Mouse (Mus musculus) hindbrain, embryonic 14.5 days (tissue): ENCODE measurements around the gene Rbp3. TPM values are rescaled to one million over a fixed set of nuclear protein-coding genes. Genes with fewer than 3 reads are reported as not detected.

Experiments
- ATAC-seq: fragments of 200-750 bp; cut with Nextera tagmentation; 2 replicates; pipeline ENCODE4 v1.8.0; 2017; ENCODE audit warnings: moderate number of reproducible peaks, mild to moderate bottlenecking, moderate TSS enrichment, moderate library complexity; ENCODE audit not compliant: low FRiP score
- DNase-seq: peaks from one replicate; pipeline ENCODE4 v3.0.0-alpha.2; 2015; ENCODE audit warnings: low spot score
- H3K27ac ChIP-seq: fragments of 300-500 bp; sonication (generic); 2 replicates; pipeline ENCODE4 v1.5.1; 2014; ENCODE audit warnings: mild to moderate bottlenecking, moderate library complexity
- H3K27me3 ChIP-seq: fragments of 300-500 bp; sonication (generic); 2 replicates; pipeline ENCODE4 v1.6.1; 2014; ENCODE audit warnings: mild to moderate bottlenecking, low read length, mixed read lengths; ENCODE audit not compliant: control insufficient read depth, insufficient read depth
- H3K36me3 ChIP-seq: fragments of 300-500 bp; sonication (generic); replicated peaks from 2 replicates; pipeline ENCODE4 v1.6.1; 2014; ENCODE audit not compliant: control insufficient read depth, insufficient read depth
- H3K4me1 ChIP-seq: fragments of 300-500 bp; sonication (generic); replicated peaks from 2 replicates; pipeline ENCODE4 v1.6.1; 2014; ENCODE audit warnings: antibody characterized with exemption, low read length, mixed read lengths; ENCODE audit not compliant: control insufficient read depth, insufficient read depth
- H3K4me2 ChIP-seq: fragments of 300-500 bp; sonication (generic); replicated peaks from 2 replicates; pipeline ENCODE4 v1.6.1; 2014; ENCODE audit warnings: mild to moderate bottlenecking, moderate library complexity
- H3K4me3 ChIP-seq: fragments of 300-500 bp; sonication (generic); replicated peaks from 2 replicates; pipeline ENCODE4 v1.5.1; 2014; ENCODE audit warnings: mild to moderate bottlenecking, low read length
- H3K9ac ChIP-seq: fragments of 300-500 bp; sonication (generic); 2 replicates; pipeline ENCODE4 v1.6.1; 2014
- H3K9me3 ChIP-seq: fragments of 300-500 bp; sonication (generic); 2 replicates; pipeline ENCODE4 v1.6.1; 2016; ENCODE audit warnings: low read length; ENCODE audit not compliant: control insufficient read depth
- WGBS: fragments of 180-500 bp; shearing (Covaris S2); extraction: QIAGEN DNeasy Blood & Tissue Kit; methylation state at CpG from one replicate; pipeline ENCODE4 v1.1.7; 2014; 5-methylcytosine and 5-hydroxymethylcytosine counted together
- polyA plus RNA-seq: library from polyadenylated mRNA; unstranded; fragments of >200 nt; fragmentation: Nextera tagmentation; extraction: Ambion mirVana; gene quantifications from 2 replicates; pipeline ENCODE4 v1.2.1, GENCODE M21; 2014

Gene Rbp3
- polyA plus RNA-seq: not detected in 2 replicates

GRCm38 (mm10) chr14:33953761-33954160, at the start of gene Rbp3:
TSS of gene Rbp3 (plus strand) at chr14:33954003.
- Histone ChIP-seq H3K27me3 (no peaks in the 10 kb centered on the region), H3K27ac (no peak within 1 kb of the TSS), H3K4me2 (no peak within 1 kb of the TSS), H3K4me1 (no peaks in the 10 kb centered on the region), H3K4me3 (no peak within 1 kb of the TSS), H3K9ac (no peak within 1 kb of the TSS), H3K9me3 (no peaks in the 10 kb centered on the region), H3K36me3 (no peaks in the 10 kb centered on the region)
- DNase-seq: no peak
- no peak for ATAC-seq
- WGBS: 92% methylated on average over 5 of the region's 5 CpGs

GRCm38 (mm10) chr14:33904851-33905250, 49.0 kb upstream of the Rbp3 start:
- Histone ChIP-seq H3K9ac (no peak overlapping the region), H3K4me1 (no peaks in the 10 kb centered on the region), H3K9me3 (no peaks in the 10 kb centered on the region), H3K4me3 (no peak overlapping the region), H3K36me3 (no peaks in the 10 kb centered on the region), H3K27me3 (no peaks in the 10 kb centered on the region), H3K27ac (no peak overlapping the region), H3K4me2 (no peak overlapping the region)
- DNase-seq: no peak
- ATAC-seq: no peak

GRCm38 (mm10) chr14:33913727-33914126, 40.1 kb upstream of the Rbp3 start:
- Histone ChIP-seq H3K4me2 (no peak overlapping the region), H3K27me3 (no peaks in the 10 kb centered on the region), H3K9me3 (no peaks in the 10 kb centered on the region), H3K4me3 (no peak overlapping the region), H3K4me1 (no peaks in the 10 kb centered on the region), H3K27ac (no peak overlapping the region), H3K36me3 (no peaks in the 10 kb centered on the region), H3K9ac (no peak overlapping the region)
- ATAC-seq (no peak), DNase-seq (no peak)
- 37% methylated on average over 3 of the region's 3 CpGs for WGBS

GRCm38 (mm10) chr14:33914206-33914605, 39.6 kb upstream of the Rbp3 start:
- no peak for ATAC-seq
- 90% methylated on average over 9 of the region's 9 CpGs for WGBS

GRCm38 (mm10) chr14:33920727-33921559, 32.9 kb upstream of the Rbp3 start:
- H3K27me3 ChIP-seq: peaks cover 56% of the 10 kb centered on the region
- H3K4me3 ChIP-seq: no peak overlapping the region
- no peak overlapping the region; the same call in 1 of the 2 replicates for H3K9ac ChIP-seq
- no peak for ATAC-seq
- no peak overlapping the region for H3K27ac ChIP-seq
- H3K4me2 ChIP-seq: no peak overlapping the region
- H3K4me1 ChIP-seq: peaks cover 31% of the 10 kb centered on the region
- no peak for DNase-seq
- H3K36me3 ChIP-seq: no peaks in the 10 kb centered on the region
- no peaks in the 10 kb centered on the region for H3K9me3 ChIP-seq
- WGBS: 15% methylated on average over 14 of the region's 14 CpGs

More at GRCm38 (mm10) chr14:33914206-33914605, 39.6 kb upstream of the Rbp3 start:
- Histone ChIP-seq H3K27me3 (no peaks in the 10 kb centered on the region), H3K4me2 (no peak overlapping the region), H3K36me3 (no peaks in the 10 kb centered on the region), H3K27ac (no peak overlapping the region), H3K9me3 (no peaks in the 10 kb centered on the region), H3K9ac (no peak overlapping the region), H3K4me3 (no peak overlapping the region), H3K4me1 (peaks cover 4% of the 10 kb centered on the region; the same call in 1 of the 2 replicates)
- DNase-seq: no peak

GRCm38 (mm10) chr14:33922771-33923167, 31.0 kb upstream of the Rbp3 start:
- DNase-seq: no peak
- ATAC-seq: no peak
- no peaks in the 10 kb centered on the region for H3K9me3 ChIP-seq
- H3K4me3 ChIP-seq: peak overlapping the region; percentile 56
- no peaks in the 10 kb centered on the region for H3K36me3 ChIP-seq
- no peak overlapping the region for H3K27ac ChIP-seq
- peak overlapping the region; percentile 67 for H3K9ac ChIP-seq
- peak overlapping the region; percentile 95 for H3K4me2 ChIP-seq
- peaks cover 56% of the 10 kb centered on the region for H3K27me3 ChIP-seq
- H3K4me1 ChIP-seq: peaks cover 31% of the 10 kb centered on the region
- WGBS: 13% methylated on average over 8 of the region's 8 CpGs

- peak; percentile 71 for ATAC-seq
- no peaks in the 10 kb centered on the region for H3K9me3 ChIP-seq
- under 1% methylated on average over 68 of the region's 85 CpGs for WGBS
- H3K4me2 ChIP-seq: peak within 1 kb of the TSS; percentile 95
- H3K4me1 ChIP-seq: peaks cover 31% of the 10 kb centered on the region
- H3K27ac ChIP-seq: no peak within 1 kb of the TSS
- DNase-seq: peak; percentile 55
- peak within 1 kb of the TSS; percentile 56 for H3K4me3 ChIP-seq
- peak within 1 kb of the TSS; percentile 67 for H3K9ac ChIP-seq
- no peaks in the 10 kb centered on the region for H3K36me3 ChIP-seq
- peaks cover 56% of the 10 kb centered on the region for H3K27me3 ChIP-seq
These were observed 30.4 kb upstream of the Rbp3 start, which contains the start of gene Gdf10 for GRCm38 (mm10) chr14:33923168-33924070. TSS of gene Gdf10 (plus strand) at chr14:33923587.

- Histone ChIP-seq H3K4me3 (no peak overlapping the region), H3K9me3 (no peaks in the 10 kb centered on the region), H3K36me3 (no peaks in the 10 kb centered on the region), H3K27me3 (no peaks in the 10 kb centered on the region), H3K4me2 (no peak overlapping the region), H3K27ac (no peak overlapping the region), H3K9ac (no peak overlapping the region), H3K4me1 (no peaks in the 10 kb centered on the region)
- 64% methylated on average over 17 of the region's 17 CpGs for WGBS
- DNase-seq (no peak), ATAC-seq (no peak)
These were observed 21.9 kb upstream of the Rbp3 start for GRCm38 (mm10) chr14:33931853-33932252.
